Mouse (Mus musculus): ENCODE data around the gene Pkdrej. TPM values are rescaled to one million over a fixed set of nuclear protein-coding genes. Genes with fewer than 3 reads are reported as not detected.

Gene Pkdrej
- polyA plus RNA-seq, 1 experiment from 2014 or later: 0.20 TPM

Other genes starting within 250 kb of the Pkdrej start
- 1.5 and 1.7 TPM in 2 replicates for gene Wnt7b, start 239.3 kb downstream of the Pkdrej start, polyA plus RNA-seq (2015; fragmentation: Nextera tagmentation; extraction: Ambion mirVana)
- gene Ppara, start 86.8 kb downstream of the Pkdrej start, polyA plus RNA-seq (2015; fragmentation: Nextera tagmentation; extraction: Ambion mirVana): 18.2 and 19.5 TPM in 2 replicates
- 48.8 and 59.4 TPM in 2 replicates for gene Cdpf1, start 10.0 kb downstream of the Pkdrej start, polyA plus RNA-seq (2015; fragmentation: Nextera tagmentation; extraction: Ambion mirVana)
- gene Ttc38, start 10.6 kb upstream of the Pkdrej start, polyA plus RNA-seq (2015; fragmentation: Nextera tagmentation; extraction: Ambion mirVana): 8.5 and 10.0 TPM in 2 replicates
- gene Gtse1, start 38.0 kb upstream of the Pkdrej start, polyA plus RNA-seq (2015; fragmentation: Nextera tagmentation; extraction: Ambion mirVana): 22.8 and 23.5 TPM in 2 replicates
- 34.2 and 35.8 TPM in 2 replicates for gene Trmu, start 57.6 kb upstream of the Pkdrej start, polyA plus RNA-seq (2015; fragmentation: Nextera tagmentation; extraction: Ambion mirVana)
- gene Celsr1, start 212.0 kb upstream of the Pkdrej start, polyA plus RNA-seq (2015; fragmentation: Nextera tagmentation; extraction: Ambion mirVana): 1.1 TPM in 2 replicates
- 12.4 and 13.6 TPM in 2 replicates for gene Gramd4, start 236.0 kb upstream of the Pkdrej start, polyA plus RNA-seq (2015; fragmentation: Nextera tagmentation; extraction: Ambion mirVana)